Mouse (Mus musculus) yolk sac, embryonic 10.5 days (tissue): ENCODE measurements around the gene Olfr766-ps1.
"Not testable (repeated sequence)": the region's sequence is repeated elsewhere in the genome, so short reads cannot be mapped to it uniquely, and the experiment has no call there.

Source experiments
- DNase-seq: peaks from one replicate; pipeline ENCODE4 v3.0.0-alpha.2; 2017; ENCODE audit warnings: low spot score

The Olfr766-ps1 gene

DNA sequence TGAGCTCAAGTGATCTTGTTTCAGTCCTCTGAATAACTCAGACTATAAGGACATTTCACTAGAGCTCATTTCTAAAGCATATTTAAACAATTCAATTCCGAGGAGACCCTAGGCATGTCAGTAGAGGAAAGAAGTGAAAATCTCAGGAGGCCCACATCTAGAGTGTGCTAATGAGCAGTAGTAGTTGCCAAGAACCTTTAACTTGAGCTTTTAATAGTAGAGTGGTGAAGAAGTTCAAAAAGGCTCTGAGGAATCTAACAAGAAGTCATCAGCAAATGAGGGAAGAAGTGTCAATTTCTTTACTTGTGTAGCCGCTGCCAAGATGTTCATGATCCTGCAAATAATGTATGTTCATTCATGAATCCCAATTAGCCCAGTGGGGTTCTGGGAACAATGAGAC is at the start of gene Olfr766-ps1:
TSS of gene Olfr766-ps1 (minus strand) at position 101 of the 400 bp plus-strand sequence.
- DNase-seq, result no peak

DNA sequence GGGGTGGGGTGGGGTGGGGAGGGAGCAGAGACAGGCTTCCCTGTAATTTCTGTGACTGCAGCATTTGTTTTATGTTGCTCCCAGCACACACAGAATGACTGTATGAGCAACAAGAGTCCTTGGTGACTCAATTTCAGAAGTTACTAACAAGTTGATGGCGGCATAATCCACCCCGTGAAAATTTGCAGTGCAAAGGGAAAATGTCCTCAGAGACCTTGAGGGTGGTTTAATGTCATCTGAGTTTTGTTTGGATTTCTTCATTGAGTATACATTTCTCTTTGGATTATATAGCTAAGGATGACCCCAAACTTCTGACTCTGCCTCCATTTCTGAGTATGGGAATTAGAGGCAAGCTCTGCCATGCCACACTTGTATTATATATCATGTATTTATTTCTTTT is 49.0 kb upstream of the Olfr766-ps1 start, which contains the start of gene Olfr769:
TSS of gene Olfr769 (minus strand) at position 101 of the 400 bp plus-strand sequence.
- no peak for DNase-seq

GRCm38 (mm10) chr10:129115146-129115545 is 46.4 kb upstream of the Olfr766-ps1 start:
- DNase-seq, result no peak

- no peak for DNase-seq
These were observed 32.5 kb upstream of the Olfr766-ps1 start for GRCm38 (mm10) chr10:129101231-129101630.

DNA sequence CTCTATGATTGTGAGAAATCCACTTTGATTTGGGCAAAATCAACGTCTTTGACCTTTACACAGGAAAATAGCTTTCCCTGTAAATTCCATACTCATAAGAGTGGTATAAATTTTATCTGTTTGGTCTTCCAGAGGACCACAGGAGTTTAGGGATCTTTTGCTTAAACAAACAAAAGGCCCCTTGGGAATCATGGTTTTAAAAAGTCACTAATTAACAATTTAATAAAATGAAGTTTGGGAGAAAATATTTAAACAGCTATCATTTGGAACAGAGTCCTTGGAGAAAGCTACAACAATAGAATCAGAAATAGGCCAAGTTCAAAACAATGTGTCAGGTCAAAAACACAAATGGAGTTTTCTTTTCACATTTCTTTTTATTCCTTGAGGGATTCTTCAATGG is 30.5 kb upstream of the Olfr766-ps1 start, which contains the start of gene Olfr768:
TSS of gene Olfr768 (minus strand) at position 101 of the 400 bp plus-strand sequence.
- no peak for DNase-seq

DNA sequence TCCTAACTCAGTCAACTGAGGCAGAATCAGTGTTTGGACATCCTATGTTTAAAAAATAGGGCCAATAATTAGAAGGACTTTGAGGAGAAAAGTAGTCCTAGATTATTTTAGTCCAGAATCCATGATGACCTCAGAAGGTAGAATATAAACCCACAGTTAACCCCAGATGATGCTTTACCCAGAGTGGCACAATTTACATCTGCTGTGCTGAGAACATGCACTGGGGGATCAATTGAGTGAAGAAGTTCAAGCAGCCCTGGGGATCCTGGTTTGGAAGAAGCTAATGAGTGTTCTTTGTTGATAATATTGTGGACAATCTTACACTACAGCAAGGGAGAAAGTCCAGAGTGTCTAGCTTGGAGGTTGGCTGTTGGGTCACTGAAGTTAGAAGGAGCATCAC is 14.0 kb upstream of the Olfr766-ps1 start, which contains the start of gene Olfr767:
TSS of gene Olfr767 (minus strand) at position 101 of the 400 bp plus-strand sequence.
- not testable (repeated sequence) for DNase-seq

DNA sequence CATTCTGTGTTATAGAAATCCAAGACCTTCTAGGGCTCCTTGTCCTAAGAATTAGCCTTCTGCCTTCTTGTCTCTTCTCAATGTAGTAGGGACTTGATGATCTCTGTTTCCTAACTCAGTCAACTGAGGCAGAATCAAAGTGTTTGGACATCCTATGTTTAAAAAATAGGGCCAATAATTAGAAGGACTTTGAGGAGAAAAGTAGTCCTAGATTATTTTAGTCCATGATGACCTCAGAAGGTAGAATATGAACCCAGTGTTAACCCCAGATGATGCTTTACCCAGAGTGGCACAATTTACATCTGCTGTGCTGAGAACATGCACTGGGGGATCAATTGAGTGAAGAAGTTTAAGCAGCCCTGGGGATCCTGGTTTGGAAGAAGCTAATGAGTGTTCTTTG is 18.9 kb downstream of the Olfr766-ps1 start, which contains the start of gene Olfr765:
TSS of gene Olfr765 (minus strand) at position 101 of the 400 bp plus-strand sequence.
- not testable (repeated sequence) for DNase-seq

- DNase-seq, result no peak
These were observed 29.0 kb downstream of the Olfr766-ps1 start, which contains the start of gene Olfr764-ps1 for GRCm38 (mm10) chr10:129039796-129040195. Gene Olfr764-ps1, minus strand, starts transcription at chr10:129039896.

GRCm38 (mm10) chr10:129028343-129028742 is 40.4 kb downstream of the Olfr766-ps1 start:
- DNase-seq, result no peak

DNA sequence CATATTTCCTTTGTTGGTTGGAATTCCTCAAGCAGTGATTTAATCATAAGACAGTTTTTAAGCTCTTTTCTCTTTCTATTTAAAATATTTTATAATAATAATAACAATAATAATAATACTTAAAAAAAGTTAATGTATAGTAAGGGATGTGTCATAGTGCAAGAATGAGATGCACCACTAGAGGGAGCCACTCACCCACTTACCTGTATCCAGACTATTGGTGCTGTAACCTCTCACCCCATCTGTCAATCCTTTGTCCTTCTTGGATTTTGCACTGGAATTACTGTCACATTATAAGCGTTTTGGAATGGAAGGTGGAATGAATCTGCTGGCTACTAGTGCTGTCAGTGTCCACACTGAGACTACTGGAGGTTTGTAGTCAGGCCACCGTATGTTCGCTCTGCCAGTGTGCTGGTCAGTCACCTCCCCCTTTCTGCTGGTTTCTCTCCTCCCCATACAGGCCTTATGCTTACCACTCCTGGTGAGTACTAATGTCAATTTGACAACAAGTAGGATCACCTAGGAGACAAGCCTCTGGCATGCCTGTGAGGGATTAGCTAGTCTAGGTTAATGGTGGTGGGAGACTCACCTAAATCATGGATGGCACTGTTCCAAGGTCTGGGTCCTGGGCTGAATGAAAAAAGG is 42.6 kb downstream of the Olfr766-ps1 start:
- DNase-seq, result peak; percentile 26

- no peak for DNase-seq
These were observed 45.5 kb downstream of the Olfr766-ps1 start for GRCm38 (mm10) chr10:129023319-129023718.

- DNase-seq, result no peak
These were observed 54.3 kb downstream of the Olfr766-ps1 start for GRCm38 (mm10) chr10:129014477-129014876.
